Mouse (Mus musculus) left cerebral cortex, adult 6 months (tissue): ENCODE measurements around the gene Ccdc9. TPM values are rescaled to one million over a fixed set of nuclear protein-coding genes. Genes with fewer than 3 reads are reported as not detected.

Source experiments
- long read RNA-seq, 2 experiments: library from polyadenylated mRNA; unstranded; transcript quantifications; one replicate each; pipeline ENCODE4 v2.0.0; 2019 to 2020
- polyA plus RNA-seq: library from polyadenylated mRNA; unstranded; fragments of <200 nt; fragmentation: Nextera tagmentation; gene quantifications from 2 replicates; pipeline ENCODE4 v1.2.3, GENCODE M21; 2021

Ccdc9 gene
- polyA plus RNA-seq = 3.6 and 13.8 TPM in 2 replicates
- long read RNA-seq, experiment 1, partial matches to known transcripts = 2 of 7 reads
- long read RNA-seq, experiment 1, other reads (novel, unspliced or antisense) = 5 of 7 reads
- long read RNA-seq, experiment 2, partial matches to known transcripts = 1 of 3 reads
- long read RNA-seq, experiment 2, other reads (novel, unspliced or antisense) = 2 of 3 reads

DNA sequence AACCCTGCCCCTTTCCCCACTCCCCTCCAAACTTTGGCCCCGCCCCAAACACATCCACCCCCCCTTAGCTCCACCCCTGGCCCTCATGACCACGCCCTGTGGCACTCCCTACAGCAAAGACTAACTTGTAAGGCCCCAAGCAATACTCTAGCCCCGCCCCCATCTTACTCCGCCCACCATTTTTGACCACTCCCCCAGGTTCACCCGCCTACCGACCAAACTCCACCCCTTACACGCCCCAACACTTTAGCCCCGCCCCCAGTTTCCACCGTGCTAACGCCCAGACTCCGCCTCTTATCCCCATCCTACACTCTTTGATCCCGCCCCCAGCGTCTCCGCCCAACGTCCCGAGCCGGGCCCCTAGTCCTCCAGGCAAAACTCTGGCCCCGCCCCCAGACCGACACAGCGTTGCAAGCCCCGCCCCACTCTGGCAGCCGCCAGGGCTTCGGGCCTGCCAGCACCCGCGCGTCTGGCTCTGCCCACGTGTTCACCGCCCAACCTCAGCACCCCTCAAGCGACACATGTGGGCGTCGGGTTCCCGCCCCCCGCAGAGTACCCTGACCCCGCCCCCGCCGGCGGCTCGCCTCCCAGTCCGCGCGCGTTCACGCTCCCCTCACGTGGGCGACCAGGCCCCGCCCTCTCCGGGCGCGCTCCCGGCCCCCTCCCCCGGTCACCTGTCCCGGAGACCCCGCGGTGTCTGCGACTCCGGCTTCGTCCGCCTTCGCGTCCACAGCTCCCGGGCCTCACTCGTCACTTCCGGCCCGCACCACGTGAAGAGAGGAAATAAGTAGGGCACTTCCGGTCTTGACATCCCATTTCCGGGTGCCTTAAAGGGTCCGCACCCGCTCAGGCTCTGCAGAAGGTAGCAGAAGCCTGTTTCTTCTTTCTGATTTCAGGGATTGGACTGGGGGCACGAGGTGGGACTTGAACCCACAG is at the start of gene Ccdc9:
Ccdc9 (minus strand) TSS at position 770 of the 936 bp plus-strand sequence.

DNA sequence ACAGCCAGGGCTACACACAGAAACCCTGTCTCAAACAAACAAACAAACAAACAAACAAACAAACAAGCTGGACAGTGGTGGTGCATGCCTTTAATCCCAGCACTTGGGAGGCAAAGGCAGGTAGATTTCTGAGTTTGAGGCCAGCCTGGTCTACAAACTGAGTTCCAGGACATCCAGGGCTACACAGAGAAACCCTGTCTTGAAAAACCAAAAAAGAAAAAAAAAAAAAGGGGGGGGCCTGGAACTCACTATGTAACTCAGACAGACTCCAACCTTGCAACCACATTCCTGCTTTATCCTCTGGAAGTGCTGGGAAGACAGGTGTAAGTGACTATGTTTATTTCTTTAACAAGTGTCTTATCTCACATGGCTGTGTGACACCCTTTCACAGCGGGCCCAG is 21.5 kb upstream of the Ccdc9 start, which contains the start of gene Bbc3:
Bbc3 (plus strand) TSS at position 301 of the 400 bp plus-strand sequence.

GRCm38 (mm10) chr7:16273081-16273765 is 13.4 kb downstream of the Ccdc9 start, which contains the start of gene Inafm1:
Inafm1 (minus strand) TSS chr7:16273617.

GRCm38 (mm10) chr7:16259110-16259590 is 27.4 kb downstream of the Ccdc9 start, which contains the start of gene C5ar1:
C5ar1 (minus strand) TSS chr7:16259540.

GRCm38 (mm10) chr7:16244067-16244466 is 42.5 kb downstream of the Ccdc9 start, which contains the start of gene C5ar2:
C5ar2 (minus strand) TSS chr7:16244154.

Other genes starting within 250 kb of the Ccdc9 start
- gene Bicra, start 238.9 kb downstream of the Ccdc9 start, polyA plus RNA-seq = 2.7 and 6.4 TPM in 2 replicates
- 0.05 and 0.06 TPM in 2 replicates for gene Zfp541, start 225.0 kb downstream of the Ccdc9 start, polyA plus RNA-seq
- 309 and 471 TPM in 2 replicates for gene Napa, start 188.3 kb downstream of the Ccdc9 start, polyA plus RNA-seq
- 20.3 and 28.5 TPM in 2 replicates for gene Kptn, start 166.9 kb downstream of the Ccdc9 start, polyA plus RNA-seq
- gene Slc8a2, start 157.0 kb downstream of the Ccdc9 start, polyA plus RNA-seq = 21.2 and 22.4 TPM in 2 replicates
- gene Meis3, start 111.7 kb downstream of the Ccdc9 start, polyA plus RNA-seq = 31.0 and 31.8 TPM in 2 replicates
- gene Dhx34, start 64.8 kb downstream of the Ccdc9 start, polyA plus RNA-seq = 3.8 and 4.0 TPM in 2 replicates
- 0.55 and 0.59 TPM in 2 replicates for gene C5ar2, start 42.6 kb downstream of the Ccdc9 start, polyA plus RNA-seq
- 0.84 and 1.1 TPM in 2 replicates for gene C5ar1, start 27.3 kb downstream of the Ccdc9 start, polyA plus RNA-seq
- gene Inafm1, start 13.2 kb downstream of the Ccdc9 start, polyA plus RNA-seq = 18.1 and 31.5 TPM in 2 replicates
- gene Bbc3, start 21.6 kb upstream of the Ccdc9 start, polyA plus RNA-seq = 1.3 and 9.8 TPM in 2 replicates
- gene Sae1, start 101.0 kb upstream of the Ccdc9 start, polyA plus RNA-seq = 156 and 170 TPM in 2 replicates
- 4.2 and 7.6 TPM in 2 replicates for gene Zc3h4, start 114.1 kb upstream of the Ccdc9 start, polyA plus RNA-seq
- gene Tmem160, start 166.0 kb upstream of the Ccdc9 start, polyA plus RNA-seq = 127 and 255 TPM in 2 replicates
- 8.7 and 9.6 TPM in 2 replicates for gene Npas1, start 190.9 kb upstream of the Ccdc9 start, polyA plus RNA-seq